Mouse (Mus musculus) lung, postnatal 10 days (tissue): Measurements from ENCODE around the gene Triobp.

Source experiments
- DNase-seq: peaks from one replicate; pipeline ENCODE4 v3.0.0; 2021

Triobp gene

DNA sequence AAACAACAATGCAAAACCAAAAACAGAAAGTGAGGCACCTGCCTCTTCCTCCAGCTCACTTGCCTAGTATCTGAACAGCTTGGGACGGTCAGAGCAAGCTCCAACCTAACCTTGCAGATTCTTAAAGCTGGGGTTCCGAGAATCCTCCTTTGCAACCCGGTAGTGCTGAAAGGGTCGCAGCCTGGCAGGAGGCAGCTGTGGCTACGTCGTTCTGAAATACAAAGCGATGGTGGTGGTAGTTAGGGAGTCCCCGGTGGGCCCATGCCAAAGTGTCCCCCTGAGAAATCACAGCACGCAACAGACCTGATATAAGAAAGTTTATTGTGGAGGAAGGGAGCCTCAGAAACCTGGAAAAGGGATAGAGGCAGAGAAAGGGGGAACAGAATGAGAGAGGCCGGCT lies 90.8 kb downstream of the Triobp start:
- DNase-seq = no peak

DNA sequence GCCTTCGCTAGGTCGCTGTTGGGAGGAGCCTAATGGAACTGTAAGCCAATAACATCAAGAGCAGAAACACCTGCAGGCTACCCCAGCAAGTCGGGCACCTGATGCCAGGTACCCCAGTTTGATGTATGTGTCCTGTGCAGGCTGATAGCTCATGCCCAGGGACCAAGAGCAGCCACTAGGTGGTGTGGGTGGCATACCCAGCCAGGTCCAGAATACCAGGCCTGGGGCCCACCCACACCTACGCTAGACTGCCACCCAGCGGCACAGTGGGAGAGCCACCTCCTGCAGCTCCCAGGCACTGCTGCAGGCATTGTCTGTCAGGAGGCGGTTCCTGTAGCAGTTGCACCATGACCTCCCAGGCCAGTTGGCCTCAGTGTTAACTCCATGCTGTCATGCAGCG lies 91.3 kb downstream of the Triobp start:
- DNase-seq = peak; percentile 91

DNA sequence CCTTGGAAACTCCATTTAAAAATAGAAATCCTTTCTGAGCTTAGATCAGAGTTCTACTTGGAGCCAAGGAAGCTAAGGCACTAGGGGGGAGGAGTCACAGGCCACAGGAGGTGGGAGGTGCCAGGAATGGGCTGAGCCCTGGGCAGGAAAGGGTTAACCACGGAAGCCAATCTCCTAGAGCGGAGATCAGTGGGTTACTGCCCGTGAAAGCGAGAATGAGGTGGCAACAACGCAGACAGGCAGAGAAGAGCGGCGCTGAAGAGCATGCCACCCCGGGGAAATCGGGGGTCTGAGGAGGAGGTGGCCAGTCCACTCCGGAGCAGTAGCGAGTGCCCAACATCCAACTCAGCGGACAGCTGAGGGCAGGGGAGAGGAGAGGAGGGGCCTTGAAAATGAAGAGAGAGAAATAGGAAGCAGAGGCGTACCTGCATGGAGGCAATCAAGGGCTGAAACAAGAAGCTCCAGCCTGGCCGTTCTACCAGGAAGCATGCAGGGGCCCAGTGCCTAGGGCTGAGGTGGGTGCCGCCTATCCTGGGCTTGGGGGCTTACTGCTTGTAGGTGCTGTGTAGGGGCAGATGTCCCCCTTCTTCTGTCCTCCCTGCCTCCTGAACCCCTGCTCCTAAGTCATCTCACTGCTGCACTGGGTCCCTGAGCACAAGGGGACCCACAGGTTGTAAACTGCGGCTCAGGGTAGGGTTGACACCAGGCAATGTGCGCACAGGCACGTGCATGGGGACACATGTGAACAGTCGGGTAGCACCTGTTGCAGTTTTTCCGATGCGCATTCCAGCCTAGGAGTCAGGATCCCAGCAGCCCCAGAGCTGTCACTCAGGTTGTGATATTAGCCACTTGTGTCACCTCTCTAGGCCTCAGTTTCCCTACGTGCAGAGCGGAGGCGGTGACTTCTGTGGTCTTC lies 93.2 kb downstream of the Triobp start:
- peak; percentile 49 for DNase-seq

DNA sequence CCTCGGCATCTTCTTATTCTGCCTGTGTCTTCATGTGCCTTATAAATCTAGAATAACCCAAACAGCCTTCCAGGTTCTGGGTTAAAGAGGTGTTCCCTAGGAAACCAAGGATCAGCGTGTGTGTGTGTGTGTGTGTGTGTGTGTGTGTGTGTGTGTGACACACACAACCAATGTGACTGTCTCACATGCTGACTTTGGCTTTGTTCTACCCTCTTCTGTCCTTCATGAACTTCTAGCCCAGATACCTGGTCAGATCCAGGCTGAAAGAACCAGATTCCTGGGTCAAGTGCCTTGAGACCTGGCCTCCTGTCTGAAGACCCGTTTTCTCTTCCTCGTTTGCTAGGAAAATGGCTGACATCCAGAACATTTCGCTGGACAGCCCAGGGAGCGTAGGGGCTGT lies 94.1 kb downstream of the Triobp start, which contains the start of gene Galr3:
Galr3 (plus strand) TSS at position 301 of the 400 bp plus-strand sequence.
- no peak for DNase-seq

DNA sequence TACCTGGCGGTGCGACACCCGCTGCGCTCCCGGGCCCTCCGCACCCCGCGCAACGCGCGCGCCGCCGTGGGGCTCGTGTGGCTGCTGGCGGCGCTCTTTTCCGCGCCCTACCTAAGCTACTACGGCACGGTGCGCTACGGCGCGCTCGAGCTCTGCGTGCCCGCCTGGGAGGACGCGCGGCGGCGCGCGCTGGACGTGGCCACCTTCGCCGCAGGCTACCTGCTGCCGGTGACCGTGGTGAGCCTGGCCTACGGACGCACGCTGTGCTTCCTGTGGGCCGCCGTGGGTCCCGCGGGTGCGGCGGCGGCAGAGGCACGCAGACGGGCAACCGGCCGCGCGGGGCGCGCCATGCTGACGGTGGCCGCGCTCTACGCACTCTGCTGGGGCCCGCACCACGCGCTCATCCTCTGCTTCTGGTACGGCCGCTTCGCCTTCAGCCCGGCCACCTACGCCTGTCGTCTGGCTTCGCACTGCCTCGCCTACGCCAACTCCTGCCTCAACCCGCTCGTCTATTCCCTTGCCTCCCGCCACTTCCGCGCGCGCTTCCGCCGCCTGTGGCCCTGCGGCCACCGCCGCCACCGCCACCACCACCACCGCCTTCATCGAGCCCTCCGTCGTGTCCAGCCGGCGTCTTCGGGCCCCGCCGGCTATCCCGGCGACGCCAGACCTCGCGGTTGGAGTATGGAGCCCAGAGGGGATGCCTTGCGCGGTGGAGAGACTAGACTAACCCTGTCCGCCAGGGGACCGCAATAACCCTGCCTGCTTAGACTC lies 95.4 kb downstream of the Triobp start:
- no peak for DNase-seq

DNA sequence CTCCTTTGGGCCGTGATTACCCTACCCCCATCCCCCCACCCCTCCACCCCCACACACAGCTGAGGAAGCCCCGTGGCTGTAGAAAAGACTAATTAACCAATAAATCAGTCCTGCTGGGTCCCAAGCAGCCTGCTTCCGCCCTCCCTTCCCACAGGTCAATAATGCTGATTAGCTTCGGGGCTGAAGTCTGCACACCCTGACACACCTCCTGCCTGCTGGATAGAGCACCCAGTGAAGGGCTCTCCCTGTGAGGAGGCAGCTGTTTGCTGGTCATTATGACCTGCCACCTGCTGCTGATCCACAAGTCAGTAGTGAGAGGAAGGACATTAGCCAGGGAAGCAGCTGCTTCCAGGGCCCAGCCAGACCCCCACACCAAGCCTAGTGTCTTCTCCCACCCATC lies 97.3 kb downstream of the Triobp start:
- DNase-seq = no peak

DNA sequence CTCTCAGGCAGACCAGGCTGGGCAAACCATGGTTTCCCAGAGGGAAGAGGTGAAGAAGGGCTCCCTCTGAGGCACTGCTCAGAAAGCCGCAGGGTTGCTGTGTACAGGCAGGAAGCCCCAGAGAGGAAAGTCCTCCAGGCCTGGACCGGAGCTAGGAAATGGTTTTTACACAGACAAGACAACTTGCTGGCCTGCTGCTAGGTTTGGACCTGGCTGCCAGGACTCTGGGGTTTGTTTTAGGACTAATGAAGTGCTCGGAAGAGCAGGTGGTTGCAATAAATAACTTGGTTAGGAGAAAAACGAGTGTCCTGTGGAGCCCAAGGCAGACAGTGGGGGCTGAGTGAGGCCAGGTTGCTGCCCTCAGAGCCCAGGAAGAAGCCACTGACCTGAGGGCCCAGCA lies 100.7 kb downstream of the Triobp start:
- no peak for DNase-seq

DNA sequence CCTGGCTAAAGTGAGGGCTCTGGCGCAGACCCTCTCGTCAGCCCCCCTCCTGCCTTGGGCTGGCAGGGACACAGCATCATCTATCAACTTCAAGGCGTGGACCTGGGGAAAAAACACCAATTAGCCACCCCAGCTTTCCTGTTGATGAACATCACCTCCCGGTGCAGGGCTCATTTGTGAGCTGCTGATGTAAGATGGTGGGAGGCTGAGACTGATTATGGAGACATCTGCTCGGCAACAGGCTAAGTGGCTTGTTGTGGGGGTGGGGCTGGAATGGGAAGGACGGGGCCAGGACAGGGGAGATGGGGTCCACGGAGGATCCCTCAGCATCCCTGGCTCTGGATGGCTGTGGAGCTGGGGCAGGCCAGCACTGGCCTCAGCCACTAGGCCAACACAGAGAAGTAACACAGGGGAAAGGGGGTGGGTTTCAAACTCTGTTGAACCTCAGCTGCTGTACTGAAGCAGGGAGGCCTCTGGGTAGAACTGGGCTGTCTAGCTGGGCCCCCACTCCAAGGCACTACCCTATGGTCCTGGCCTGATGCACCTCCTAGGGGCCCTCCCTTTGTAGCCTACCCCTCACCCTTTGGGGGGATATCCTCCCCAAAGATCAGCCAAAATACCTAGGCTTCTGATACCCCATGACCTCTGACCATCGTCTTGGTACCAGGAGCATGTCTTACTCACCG lies 102.8 kb downstream of the Triobp start:
- DNase-seq = no peak

DNA sequence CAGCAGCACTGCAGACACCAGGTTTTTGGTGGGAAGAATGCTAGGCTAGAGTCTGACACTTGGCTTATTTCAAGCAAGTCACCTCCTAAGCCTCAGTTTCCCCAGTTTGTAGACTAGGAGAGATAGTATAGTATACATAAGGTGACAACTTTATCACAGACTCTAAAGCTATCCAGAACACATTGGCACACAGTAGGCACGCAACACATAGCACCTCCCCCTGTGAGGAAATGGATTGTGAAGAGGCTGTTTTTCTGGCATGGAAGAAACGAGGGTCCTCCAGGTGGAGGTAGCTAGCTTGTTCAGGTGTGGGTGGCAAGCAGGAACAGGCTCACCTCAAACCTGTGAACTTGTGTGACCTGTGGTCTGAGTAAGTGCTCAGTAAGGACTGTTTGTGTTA lies 103.4 kb downstream of the Triobp start:
- no peak for DNase-seq

DNA sequence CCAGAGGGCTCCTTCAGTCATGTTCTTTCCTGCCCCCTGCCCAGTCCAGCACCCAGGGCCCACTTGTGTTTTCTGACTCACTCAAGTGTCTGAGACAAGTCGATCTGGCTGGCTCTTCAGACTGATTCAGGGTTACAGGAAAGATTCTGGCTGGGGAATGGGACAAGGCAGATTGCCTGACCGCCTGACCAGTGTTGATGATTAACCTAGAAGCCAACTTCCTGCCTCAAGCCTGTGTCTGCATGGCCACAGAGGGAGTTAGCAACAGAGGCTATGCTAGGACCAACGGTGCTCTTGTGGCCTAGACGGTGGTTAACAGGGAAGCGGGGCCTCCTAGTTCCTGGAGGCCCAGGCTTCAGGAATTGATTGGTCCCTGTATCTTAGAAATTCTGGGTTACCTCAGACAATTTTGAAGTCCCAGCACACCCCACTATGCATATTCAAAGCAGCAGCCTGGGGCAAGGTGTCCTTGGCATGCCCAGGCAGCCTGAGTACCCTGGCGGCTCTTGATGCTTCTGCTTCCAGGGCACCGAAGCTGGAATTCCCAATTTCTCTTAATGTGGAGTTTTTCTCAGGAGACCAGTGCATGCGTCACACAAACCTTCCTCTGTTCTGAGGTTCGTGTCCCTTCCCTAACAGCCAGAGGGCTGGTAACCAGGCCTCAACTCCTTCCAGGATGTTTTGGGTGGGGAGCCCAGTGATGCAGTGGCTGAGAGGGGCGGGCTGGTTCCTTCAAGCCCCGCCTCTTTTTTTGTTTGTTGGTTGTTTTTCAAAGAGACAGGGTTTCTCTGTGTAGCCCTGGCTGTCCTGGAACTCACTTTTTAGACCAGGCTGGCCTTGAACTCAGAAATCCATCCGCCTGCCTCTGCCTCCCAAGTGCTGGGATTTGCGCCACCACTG lies 104.2 kb downstream of the Triobp start:
- peak; percentile 57 for DNase-seq

DNA sequence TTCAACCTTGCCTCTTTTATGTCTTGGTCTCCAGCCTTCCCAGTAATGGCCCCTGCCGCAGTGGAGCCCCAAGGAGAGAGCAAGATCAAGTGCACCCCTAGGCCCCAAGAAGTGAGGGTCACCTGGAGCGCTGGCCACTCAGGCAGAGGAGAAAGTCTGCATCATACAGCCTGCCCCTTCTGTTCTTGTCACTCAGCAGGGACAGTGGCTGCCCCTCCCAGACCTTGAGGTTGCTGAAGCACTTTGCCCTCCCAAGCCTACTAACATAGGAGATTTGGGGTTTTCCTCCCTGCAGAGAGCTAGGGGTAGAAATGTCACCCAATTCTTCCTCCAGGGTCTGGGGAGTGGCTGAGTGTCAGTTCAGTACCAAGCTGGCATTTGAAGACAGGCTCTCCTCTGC lies 104.8 kb downstream of the Triobp start:
- no peak for DNase-seq
